In genomic region chr13:67108821-67109206, GRCm38 (mm10) we compare ENCODE assay signal across 7 mouse cellular contexts. TPM values are rescaled to one million over a fixed set of nuclear protein-coding genes. Genes with fewer than 3 reads are reported as not detected.
DNase-seq lines count a peak whose midpoint lies in the region; ATAC-seq and TF ChIP-seq lines count a peak whose summit lies in the region.

No protein-coding gene starts in this region.

- WGBS in forebrain, embryonic 13.5 days = 7% methylated on average over 9 of the region's 9 CpGs
- WGBS in limb, embryonic 14.5 days = 3% methylated on average over 9 of the region's 9 CpGs
- 8% methylated on average over 9 of the region's 9 CpGs for WGBS in neural tube, embryonic 12.5 days

- intact Hi-C loops in left cerebral cortex, adult 2 months (cut with DNase I) = loop anchor here (1.0 to 5.0 kb wide), 5 partner anchors 19 to 197 kb away; partner anchors contain the start of genes Rsl1 and Zfp457
- intact Hi-C loops in left cerebral cortex, postnatal 14 days (cut with DNase I) = no loop called here

- no peaks in the 10 kb centered on the region for H3K27me3 ChIP-seq in forebrain, embryonic 13.5 days
- H3K27me3 ChIP-seq in limb, embryonic 14.5 days (ENCODE audit: control insufficient read depth, insufficient read depth, low read length) = no peaks in the 10 kb centered on the region
- H3K27me3 ChIP-seq in neural tube, embryonic 12.5 days (replicated peaks) = no peaks in the 10 kb centered on the region

- H3K27ac ChIP-seq in left cerebral cortex, adult 2 months = peak overlapping the region; percentile 29; the same call in 1 of the 2 replicates
- no peak overlapping the region for H3K27ac ChIP-seq in forebrain, embryonic 13.5 days
- H3K27ac ChIP-seq in limb, embryonic 14.5 days (replicated peaks; ENCODE audit: low read depth, low read length) = peak overlapping the region; percentile 48; the same call in 1 of the 2 replicates
- H3K27ac ChIP-seq in neural tube, embryonic 12.5 days = no peak overlapping the region

- H3K9me3 ChIP-seq in forebrain, embryonic 13.5 days (replicated peaks) = 0 out of 2 replicates have a peak, but pooled peaks cover 3% of the 10 kb centered on the region
- peaks cover 10% of the 10 kb centered on the region for H3K9me3 ChIP-seq in limb, embryonic 14.5 days (ENCODE audit: control insufficient read depth, low read length)
- no peaks in the 10 kb centered on the region for H3K9me3 ChIP-seq in neural tube, embryonic 12.5 days

- peak; percentile 66 for ATAC-seq in forebrain, embryonic 13.5 days
- ATAC-seq in limb, embryonic 14.5 days (ENCODE audit: low FRiP score, low read depth) = peak; percentile 69
- ATAC-seq in neural tube, embryonic 12.5 days (ENCODE audit: low FRiP score, low read depth) = peak; percentile 62

- H3K4me3 ChIP-seq in left cerebral cortex, adult 2 months = peak overlapping the region; percentile 77
- H3K4me3 ChIP-seq in forebrain, embryonic 13.5 days = peak overlapping the region; percentile 57
- H3K4me3 ChIP-seq in limb, embryonic 14.5 days (replicated peaks; ENCODE audit: low read length) = peak overlapping the region; percentile 71
- H3K4me3 ChIP-seq in neural tube, embryonic 12.5 days = peak overlapping the region; percentile 54

- H3K36me3 ChIP-seq in forebrain, embryonic 13.5 days (ENCODE audit: poor library complexity, severe bottlenecking) = peaks cover 4% of the 10 kb centered on the region; the same call in 1 of the 2 replicates
- peaks cover 5% of the 10 kb centered on the region for H3K36me3 ChIP-seq in limb, embryonic 14.5 days (ENCODE audit: control insufficient read depth, insufficient read depth, low read length)
- peaks cover 6% of the 10 kb centered on the region; the same call in 1 of the 2 replicates for H3K36me3 ChIP-seq in neural tube, embryonic 12.5 days

- peak overlapping the region; percentile 62 for H3K4me2 ChIP-seq in forebrain, embryonic 13.5 days
- peak overlapping the region; percentile 69 for H3K4me2 ChIP-seq in limb, embryonic 14.5 days (replicated peaks; ENCODE audit: low read depth, low read length, severe bottlenecking)
- peak overlapping the region; percentile 77 for H3K4me2 ChIP-seq in neural tube, embryonic 12.5 days (replicated peaks)

- H3K9ac ChIP-seq in forebrain, embryonic 13.5 days = 0 out of 2 replicates have a peak overlapping the region, but pooled peaks have one; percentile 5
- peak overlapping the region; percentile 34; the same call in 1 of the 2 replicates for H3K9ac ChIP-seq in limb, embryonic 14.5 days (ENCODE audit: low read depth, low read length, severe bottlenecking)
- H3K9ac ChIP-seq in neural tube, embryonic 12.5 days = no peak overlapping the region

- peak; percentile 49 for TF ChIP-seq CTCF in left cerebral cortex, adult 2 months (IDR thresholded peaks at IDR 0.05)
- TF ChIP-seq CTCF in brain, embryonic 14.5 days (IDR thresholded peaks at IDR 0.05; ENCODE audit: borderline replicate concordance, extremely low read depth, insufficient read depth, insufficient read length) = peak; percentile 57; the same call in 1 of the 2 replicates

- H3K4me1 ChIP-seq in forebrain, embryonic 13.5 days = peaks cover 10% of the 10 kb centered on the region; the same call in 1 of the 2 replicates
- H3K4me1 ChIP-seq in limb, embryonic 14.5 days (ENCODE audit: control insufficient read depth, insufficient read depth, low read length) = peaks cover 7% of the 10 kb centered on the region; the same call in 1 of the 2 replicates
- peaks cover 3% of the 10 kb centered on the region for H3K4me1 ChIP-seq in neural tube, embryonic 12.5 days

- DNase-seq in left cerebral cortex, adult 2 months (ENCODE audit: extremely low spot score in 1 of 2, low spot score in 2 of 2) = peak in 1 of 2 experiments; percentile 37
- DNase-seq in left cerebral cortex, postnatal 14 days (ENCODE audit: low spot score in 2 of 2) = no peak
- no peak for DNase-seq in brain, embryonic 14.5 days (ENCODE audit: low read depth)
- no peak for DNase-seq in limb, embryonic 14.5 days (ENCODE audit: low spot score)
- DNase-seq in cerebellum, adult 11-12 months = no peak

- TF ChIP-seq POLR2A in brain, embryonic 14.5 days (IDR thresholded peaks at IDR 0.05; ENCODE audit: borderline replicate concordance, extremely low read depth, insufficient read depth, insufficient read length, poor library complexity, severe bottlenecking) = no peak
- no peak for TF ChIP-seq POLR2A in limb, embryonic 14.5 days (IDR thresholded peaks at IDR 0.05; ENCODE audit: borderline replicate concordance, extremely low read depth, insufficient read depth, insufficient read length)

RNA-seq across cellular contexts. Expression of gene Gm28557, which starts 0.4 kb away (rescaled TPM):
- 1 to 10 TPM; 1.9 to 3.2 TPM for total RNA-seq in left cerebral cortex, adult 2 months (2021)
- total RNA-seq in left cerebral cortex, postnatal 14 days (2021) = 1 to 10 TPM; 1.6 to 2.2 TPM
- polyA plus RNA-seq in brain, embryonic 14.5 days (2012; rRNA removed) = 1.7 and 2.1 TPM in 2 replicates
- polyA plus RNA-seq in forebrain, embryonic 13.5 days (2015; fragmentation: Nextera tagmentation; extraction: Ambion mirVana) = 2.3 TPM in 2 replicates
- polyA plus RNA-seq in limb, embryonic 14.5 days (2012; rRNA removed) = 4.5 and 5.5 TPM in 2 replicates
- polyA plus RNA-seq in limb, embryonic 14.5 days (2014; fragmentation: Nextera tagmentation; extraction: Ambion mirVana) = 3.8 and 4.3 TPM in 2 replicates
- polyA plus RNA-seq in neural tube, embryonic 12.5 days (2016; fragmentation: Nextera tagmentation; extraction: Ambion mirVana) = 1.3 and 1.6 TPM in 2 replicates

RNA-seq across cellular contexts. Expression of gene Rslcan18, which starts 7.2 kb away (rescaled TPM):
- total RNA-seq in left cerebral cortex, adult 2 months (2021) = under 1 TPM; 0.29 to 0.44 TPM
- under 1 TPM in 1 of 2 experiments, not detected in 1; 0.33 TPM for total RNA-seq in left cerebral cortex, postnatal 14 days (2021)
- polyA plus RNA-seq in brain, embryonic 14.5 days (2012; rRNA removed) = 0.03 and 0.25 TPM in 2 replicates
- polyA plus RNA-seq in forebrain, embryonic 13.5 days (2015; fragmentation: Nextera tagmentation; extraction: Ambion mirVana) = 0.10 TPM in 1 of 2 replicates, not detected in the other
- 0.22 and 0.31 TPM in 2 replicates for polyA plus RNA-seq in limb, embryonic 14.5 days (2012; rRNA removed)
- 0.08 and 0.39 TPM in 2 replicates for polyA plus RNA-seq in limb, embryonic 14.5 days (2014; fragmentation: Nextera tagmentation; extraction: Ambion mirVana)
- 0.16 and 0.19 TPM in 2 replicates for polyA plus RNA-seq in neural tube, embryonic 12.5 days (2016; fragmentation: Nextera tagmentation; extraction: Ambion mirVana)

RNA-seq across cellular contexts. Expression of gene Zfp708, which starts 11.0 kb away (rescaled TPM):
- total RNA-seq in left cerebral cortex, adult 2 months (2021) = 1 to 10 TPM; 2.2 to 2.4 TPM
- 1 to 10 TPM; 2.3 to 2.5 TPM for total RNA-seq in left cerebral cortex, postnatal 14 days (2021)
- 5.5 and 5.6 TPM in 2 replicates for polyA plus RNA-seq in brain, embryonic 14.5 days (2012; rRNA removed)
- polyA plus RNA-seq in forebrain, embryonic 13.5 days (2015; fragmentation: Nextera tagmentation; extraction: Ambion mirVana) = 9.0 TPM in 2 replicates
- polyA plus RNA-seq in limb, embryonic 14.5 days (2012; rRNA removed) = 3.0 and 3.9 TPM in 2 replicates
- polyA plus RNA-seq in limb, embryonic 14.5 days (2014; fragmentation: Nextera tagmentation; extraction: Ambion mirVana) = 6.3 and 6.4 TPM in 2 replicates
- 7.2 and 7.3 TPM in 2 replicates for polyA plus RNA-seq in neural tube, embryonic 12.5 days (2016; fragmentation: Nextera tagmentation; extraction: Ambion mirVana)

RNA-seq across cellular contexts. Expression of gene Zfp759, which starts 12.6 kb away (rescaled TPM):
- total RNA-seq in left cerebral cortex, adult 2 months (2021) = 10 to 100 TPM in 1 of 2 experiments, 1 to 10 TPM in 1; 8.8 to 10.0 TPM
- 10 to 100 TPM in 1 of 2 experiments, 1 to 10 TPM in 1; 8.8 to 10.5 TPM for total RNA-seq in left cerebral cortex, postnatal 14 days (2021)
- 2.6 and 3.7 TPM in 2 replicates for polyA plus RNA-seq in brain, embryonic 14.5 days (2012; rRNA removed)
- polyA plus RNA-seq in forebrain, embryonic 13.5 days (2015; fragmentation: Nextera tagmentation; extraction: Ambion mirVana) = 2.6 and 3.6 TPM in 2 replicates
- 1.2 and 1.7 TPM in 2 replicates for polyA plus RNA-seq in limb, embryonic 14.5 days (2012; rRNA removed)
- polyA plus RNA-seq in limb, embryonic 14.5 days (2014; fragmentation: Nextera tagmentation; extraction: Ambion mirVana) = 2.8 and 3.1 TPM in 2 replicates
- polyA plus RNA-seq in neural tube, embryonic 12.5 days (2016; fragmentation: Nextera tagmentation; extraction: Ambion mirVana) = 1.8 and 3.8 TPM in 2 replicates

RNA-seq across cellular contexts. Expression of gene Zfp712, which starts 47.8 kb away (rescaled TPM):
- 1 to 10 TPM; 4.3 to 4.7 TPM for total RNA-seq in left cerebral cortex, adult 2 months (2021)
- total RNA-seq in left cerebral cortex, postnatal 14 days (2021) = 1 to 10 TPM; 4.8 to 5.8 TPM
- polyA plus RNA-seq in brain, embryonic 14.5 days (2012; rRNA removed) = 2.9 and 3.4 TPM in 2 replicates
- polyA plus RNA-seq in forebrain, embryonic 13.5 days (2015; fragmentation: Nextera tagmentation; extraction: Ambion mirVana) = 5.6 and 6.8 TPM in 2 replicates
- polyA plus RNA-seq in limb, embryonic 14.5 days (2012; rRNA removed) = 1.7 and 2.0 TPM in 2 replicates
- 4.9 and 5.2 TPM in 2 replicates for polyA plus RNA-seq in limb, embryonic 14.5 days (2014; fragmentation: Nextera tagmentation; extraction: Ambion mirVana)
- polyA plus RNA-seq in neural tube, embryonic 12.5 days (2016; fragmentation: Nextera tagmentation; extraction: Ambion mirVana) = 4.6 and 5.5 TPM in 2 replicates

Comparison
In these comparisons a context has a peak if more than half of its experiments do, and no peak if none do; other contexts are left out.
1. H3K27ac ChIP-seq: peak in left cerebral cortex, adult 2 months (single experiment) and limb, embryonic 14.5 days (single experiment); none in forebrain, embryonic 13.5 days (single experiment) and neural tube, embryonic 12.5 days (single experiment).
2. Peak in every context shown above with its lines, with median percentiles within 50 percentile points of each other: H3K4me3 ChIP-seq, ATAC-seq and H3K4me2 ChIP-seq.